Mouse (Mus musculus) mouse trophoblast stem cell (cell line): ENCODE data around the gene Ssrp1.

ENCODE experiments used
- in situ Hi-C, 2 experiments: fragments of 300-500 bp; cut with MseI, MboI; formaldehyde crosslinking; loops; 2 replicates in 1 of 2; 3 replicates in 1 of 2; pipeline ENCODE4 v1.15.1; 2025

Gene Ssrp1

DNA sequence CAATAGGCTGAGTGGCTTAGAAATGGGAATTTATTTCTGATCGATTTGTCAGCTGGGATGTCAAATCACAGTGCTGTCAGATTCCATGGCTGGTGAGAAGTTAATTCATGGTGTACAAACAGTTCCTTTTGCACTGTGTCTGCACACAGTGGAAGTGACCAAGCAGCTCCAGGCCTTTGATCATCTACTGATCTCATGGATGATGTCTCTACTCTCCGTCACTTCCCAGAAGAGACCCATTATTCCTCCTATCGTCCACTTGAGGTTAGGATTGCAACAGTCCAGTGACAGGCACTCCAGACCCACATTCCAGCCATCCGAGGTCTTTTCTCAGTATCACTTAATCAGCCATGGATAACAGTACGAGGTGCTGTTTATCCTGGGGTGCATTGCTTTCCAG, 36.7 kb downstream of the Ssrp1 start:
- in situ Hi-C loops = no loop called here

GRCm38 (mm10) chr2:85088716-85089646, 51.9 kb downstream of the Ssrp1 start:
- in situ Hi-C loops = no loop called here

DNA sequence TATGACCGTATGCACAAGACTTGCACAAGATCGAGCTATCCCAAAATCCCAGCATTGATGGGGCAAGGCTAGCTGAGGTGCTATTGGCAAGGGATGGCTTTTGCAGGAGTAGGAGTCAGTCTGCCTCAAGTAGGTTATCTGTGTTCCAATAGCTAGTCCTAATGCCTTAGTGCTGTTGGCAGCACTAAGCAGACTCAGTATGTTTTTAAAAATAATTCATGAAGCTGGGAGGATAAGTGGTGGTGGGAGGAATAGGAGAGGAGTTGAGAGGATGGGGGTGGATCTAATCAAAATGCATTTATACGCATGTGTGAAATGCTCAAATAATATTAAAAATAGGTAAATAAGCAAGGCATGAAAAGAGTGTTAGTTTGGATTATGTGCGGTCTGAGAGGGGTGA, 54.3 kb downstream of the Ssrp1 start:
- in situ Hi-C loops = no loop called here

- in situ Hi-C loops = no loop called here
Measured at GRCm38 (mm10) chr2:85093376-85093775, 56.3 kb downstream of the Ssrp1 start.

DNA sequence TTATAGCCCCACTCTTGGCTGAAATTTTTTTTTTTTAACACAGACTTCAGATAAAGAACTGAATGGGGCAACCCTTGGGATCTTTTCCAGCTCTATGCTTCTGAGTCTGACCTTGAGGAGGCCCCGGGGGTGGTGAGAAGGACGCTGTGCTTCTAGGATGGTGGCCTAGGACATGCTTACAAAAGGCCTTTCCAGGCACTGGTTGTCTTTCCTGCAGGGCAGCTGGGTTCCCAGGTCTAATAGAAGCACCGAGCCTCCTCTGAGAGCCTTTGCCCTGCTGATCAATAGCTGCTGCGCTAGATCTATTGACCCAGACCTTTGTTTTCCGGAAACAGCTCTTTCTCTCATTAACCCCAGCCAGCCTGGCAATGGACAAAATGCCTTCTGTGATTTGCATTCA, 58.9 kb downstream of the Ssrp1 start:
- in situ Hi-C loops = no loop called here
